Mouse (Mus musculus): ENCODE data around the gene Vmn2r31.
"Not testable (repeated sequence)": the region's sequence is repeated elsewhere in the genome, so short reads cannot be mapped to it uniquely, and the experiment has no call there.

The Vmn2r31 gene

DNA sequence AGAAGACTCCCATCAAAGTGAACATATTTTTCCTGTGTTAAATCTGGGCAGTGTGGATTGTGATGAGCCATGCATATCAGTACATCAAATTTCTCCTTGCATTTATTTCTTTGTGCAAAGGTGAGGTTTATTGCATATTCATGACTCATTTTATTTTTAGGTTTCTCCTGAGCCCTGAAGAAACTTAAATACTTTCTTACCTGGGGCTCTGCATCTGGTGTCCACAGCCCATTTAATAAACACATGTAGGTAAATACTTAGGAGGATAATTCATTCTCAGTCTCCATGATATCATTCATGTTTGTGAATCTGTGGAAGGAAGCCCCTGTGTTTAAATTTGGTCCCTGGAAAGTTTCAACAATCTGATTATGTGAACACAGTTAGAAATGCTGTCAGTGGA lies at the start of gene Vmn2r31:
Vmn2r31 (minus strand) TSS at position 101 of the 400 bp plus-strand sequence.
- DNase-seq (ENCODE audit: inconsistent age in 2 of 2, low spot score in 1 of 2), result not testable (repeated sequence)

DNA sequence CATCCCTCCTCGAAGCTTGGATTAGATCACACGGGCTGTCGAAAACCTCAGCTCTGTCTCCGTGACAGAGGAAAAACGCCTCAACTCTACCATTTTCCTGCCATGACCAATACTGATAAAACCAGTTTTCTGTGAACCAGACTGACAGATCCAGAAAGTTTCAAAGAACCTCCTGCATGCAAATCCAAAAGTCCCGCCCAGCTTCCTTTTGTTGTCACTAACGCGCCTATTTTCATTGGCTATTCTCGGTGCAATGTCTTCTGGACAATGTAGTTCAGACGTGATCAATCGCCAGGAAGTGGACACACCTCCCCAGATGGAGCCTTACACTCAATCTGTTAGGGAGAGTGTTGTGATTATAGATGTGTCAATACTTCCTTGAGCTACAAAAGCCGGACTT lies 25.1 kb downstream of the Vmn2r31 start, which contains the start of gene Gm45783:
Gm45783 (minus strand) TSS at position 143 of the 400 bp plus-strand sequence.
- peak; percentile 41 to 77 for DNase-seq (ENCODE audit: inconsistent age in 2 of 2, low spot score in 1 of 2)

DNA sequence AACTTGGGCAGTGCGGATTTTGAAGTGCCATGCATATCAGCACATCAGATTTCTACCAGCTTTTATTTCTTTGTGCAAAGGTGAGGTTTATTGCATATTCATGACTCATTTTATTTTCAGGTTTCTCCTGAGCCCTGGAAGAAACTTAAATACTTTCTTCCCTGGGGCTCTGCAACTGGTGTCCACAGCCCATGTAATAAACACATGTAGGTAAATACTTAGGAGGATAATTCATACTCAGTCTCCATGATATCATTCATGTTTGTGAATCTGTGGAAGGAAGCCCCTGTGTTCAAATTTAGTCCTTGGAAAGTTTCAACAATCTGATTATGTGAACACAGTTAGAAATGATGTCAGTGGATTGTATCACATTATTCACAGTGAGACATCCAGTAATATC lies 62.0 kb downstream of the Vmn2r31 start, which contains the start of gene Vmn2r30:
Vmn2r30 (minus strand) TSS at position 101 of the 400 bp plus-strand sequence.
- not testable (repeated sequence) for DNase-seq (ENCODE audit: inconsistent age in 2 of 2, low spot score in 1 of 2)

Data from adrenal gland, adult (tissue).